Mouse (Mus musculus) heart, embryonic 10.5 days (tissue): Measurements from ENCODE around the gene Srp72. TPM values are rescaled to one million over a fixed set of nuclear protein-coding genes. Genes with fewer than 3 reads are reported as not detected.
A peak's percentile ranks its signal among the peaks of the same experiment; 100 is the strongest.

Experiments used
- DNase-seq: peaks from one replicate; pipeline ENCODE4 v3.0.0-alpha.2; 2017; ENCODE audit warnings: low spot score
- H3K27ac ChIP-seq: fragments of 300-500 bp; sonication (generic); 2 replicates; pipeline ENCODE4 v1.5.1; 2016; ENCODE audit warnings: mild to moderate bottlenecking
- H3K27me3 ChIP-seq: fragments of 300-500 bp; sonication (generic); 2 replicates; pipeline ENCODE4 v1.6.1; 2016; ENCODE audit warnings: mild to moderate bottlenecking; ENCODE audit not compliant: poor library complexity, insufficient read depth, severe bottlenecking
- H3K36me3 ChIP-seq: fragments of 300-500 bp; sonication (generic); 2 replicates; pipeline ENCODE4 v1.6.1; 2016; ENCODE audit warnings: mild to moderate bottlenecking, moderate library complexity
- H3K4me1 ChIP-seq: fragments of 300-500 bp; sonication (generic); 2 replicates; pipeline ENCODE4 v1.6.1; 2016; ENCODE audit warnings: mild to moderate bottlenecking
- H3K4me3 ChIP-seq: fragments of 300-500 bp; sonication (generic); 2 replicates; pipeline ENCODE4 v1.5.1; 2016; ENCODE audit warnings: mild to moderate bottlenecking, moderate library complexity
- H3K9me3 ChIP-seq: fragments of 300-500 bp; sonication (generic); 2 replicates; pipeline ENCODE4 v1.6.1; 2016; ENCODE audit warnings: mild to moderate bottlenecking, moderate library complexity
- WGBS: fragments of 180-500 bp; shearing (Covaris S2); methylation state at CpG from one replicate; pipeline ENCODE4 v1.1.7; 2016; 5-methylcytosine and 5-hydroxymethylcytosine counted together
- polyA plus RNA-seq: library from polyadenylated mRNA; unstranded; fragments of >200 nt; fragmentation: Nextera tagmentation; extraction: Ambion mirVana; gene quantifications from 2 replicates; pipeline ENCODE4 v1.2.1, GENCODE M21; 2016

Gene Srp72
- 53.2 and 69.3 TPM in 2 replicates for polyA plus RNA-seq

DNA sequence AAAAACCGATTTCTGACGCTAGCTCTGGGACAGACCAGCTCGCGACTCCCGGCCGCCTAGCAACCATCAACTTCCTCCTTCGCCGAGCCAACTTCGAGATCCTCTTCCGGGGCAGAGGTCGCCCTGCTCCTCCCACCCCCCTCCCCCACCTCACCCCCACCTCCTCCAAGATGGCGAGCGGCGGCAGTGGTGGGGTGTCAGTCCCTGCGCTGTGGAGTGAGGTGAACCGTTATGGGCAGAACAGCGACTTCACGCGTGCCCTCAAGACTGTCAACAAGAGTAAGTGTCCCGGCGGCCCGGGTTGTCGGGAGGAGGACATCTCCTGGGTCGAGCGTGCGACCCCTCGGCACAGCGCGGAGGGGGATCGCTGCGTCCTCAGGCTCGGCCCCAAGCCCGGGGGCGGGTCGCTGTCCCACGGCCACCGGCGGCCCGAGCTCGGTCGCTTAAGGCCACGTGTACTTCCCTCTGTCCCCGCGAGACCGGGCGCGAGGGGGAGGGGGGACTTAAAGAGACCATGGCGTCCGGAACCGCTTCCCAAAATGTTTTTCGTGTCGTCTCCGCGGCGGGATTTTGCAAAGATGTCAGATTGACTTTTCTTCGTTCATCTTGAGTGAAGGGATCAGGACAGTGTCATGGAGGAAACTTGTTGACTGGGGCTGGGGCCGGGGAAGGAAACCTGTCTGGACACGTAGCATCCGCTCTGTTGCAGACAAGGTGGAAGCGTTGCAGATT lies at the start of gene Srp72:
Gene Srp72, plus strand, starts transcription at position 130 of the 732 bp plus-strand sequence.
- peaks cover 40% of the 10 kb centered on the region for H3K36me3 ChIP-seq
- peak; percentile 95 for DNase-seq
- H3K27ac ChIP-seq: peak within 1 kb of the TSS; percentile 93
- no peaks in the 10 kb centered on the region for H3K27me3 ChIP-seq
- WGBS: under 1% methylated on average over 60 of the region's 60 CpGs
- H3K4me1 ChIP-seq: peaks cover 13% of the 10 kb centered on the region
- no peaks in the 10 kb centered on the region for H3K9me3 ChIP-seq
- peak within 1 kb of the TSS; percentile 87 for H3K4me3 ChIP-seq

DNA sequence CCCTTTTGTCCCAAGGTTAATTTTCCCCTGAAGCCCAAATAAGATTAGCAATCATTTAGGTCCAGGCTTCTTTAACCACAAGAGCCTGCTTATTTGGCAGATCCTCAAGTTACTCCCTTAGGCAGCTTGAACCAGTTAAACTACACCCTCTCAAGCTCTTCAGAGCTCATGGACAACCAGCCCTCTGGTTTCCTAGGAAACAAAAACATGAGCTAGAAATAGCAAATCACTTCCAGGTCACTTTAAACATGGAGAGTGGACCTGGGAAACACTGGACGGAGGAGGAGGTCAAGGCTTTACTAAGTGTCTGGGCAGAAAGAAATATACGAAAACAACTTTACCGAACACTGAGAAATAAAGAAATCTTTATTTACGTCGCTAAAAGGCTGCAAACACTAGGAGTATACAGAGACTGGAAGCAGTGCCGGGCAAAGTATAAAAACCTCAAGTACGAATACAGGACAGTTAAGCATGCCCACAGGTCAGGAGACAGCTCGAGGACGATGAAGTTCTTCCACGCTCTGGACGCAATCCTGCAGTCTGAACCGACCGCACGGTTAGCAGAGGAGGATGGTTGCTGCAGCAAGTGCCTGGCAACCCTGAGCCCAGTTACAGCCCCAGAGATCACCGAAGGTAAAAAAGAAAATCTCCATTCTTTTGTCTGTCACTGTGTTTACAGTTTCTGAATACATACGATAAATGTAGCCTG lies 46.2 kb upstream of the Srp72 start:
- WGBS: 53% methylated on average over 16 of the region's 16 CpGs
- DNase-seq: peak; percentile 73
- Histone ChIP-seq H3K4me1 (peaks cover 25% of the 10 kb centered on the region), H3K9me3 (no peaks in the 10 kb centered on the region), H3K27ac (peak overlapping the region; percentile 80), H3K4me3 (peak overlapping the region; percentile 22; the same call in 1 of the 2 replicates), H3K27me3 (no peaks in the 10 kb centered on the region), H3K36me3 (peaks cover 37% of the 10 kb centered on the region)

DNA sequence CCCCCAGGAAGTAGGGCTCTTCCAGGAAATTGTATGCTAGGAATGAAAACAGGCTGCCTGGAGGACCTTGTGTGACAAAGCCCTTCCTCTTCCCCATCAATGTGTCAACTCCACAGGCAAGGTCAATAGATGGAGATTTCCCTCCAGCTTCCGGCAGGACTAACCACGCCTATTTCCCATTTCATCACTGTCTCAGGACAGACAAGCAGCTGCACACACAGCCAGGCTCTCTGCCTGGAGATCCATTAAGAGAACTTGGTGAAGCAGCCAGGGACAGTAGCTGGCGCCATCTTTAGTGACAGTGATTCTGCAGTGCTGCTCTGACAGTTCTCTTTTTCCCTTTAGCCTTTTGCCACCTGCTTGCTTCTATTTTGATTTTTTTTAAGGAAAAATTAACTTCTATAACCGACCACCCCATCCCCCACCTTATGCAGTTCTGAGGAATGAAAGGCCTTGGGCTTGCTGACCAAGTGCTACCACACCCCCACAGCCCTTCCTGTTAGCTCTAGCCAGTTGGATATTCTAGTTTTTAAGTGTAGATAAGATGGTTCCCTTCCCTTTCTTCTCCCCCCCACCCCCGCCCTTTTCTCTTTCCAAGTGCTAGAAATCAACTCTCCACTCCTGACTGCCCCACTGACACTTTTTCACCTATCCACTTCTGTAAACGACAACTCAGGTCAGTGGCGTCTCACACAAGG lies 45.2 kb upstream of the Srp72 start:
- Histone ChIP-seq H3K4me1 (peaks cover 25% of the 10 kb centered on the region), H3K27me3 (no peaks in the 10 kb centered on the region), H3K36me3 (peaks cover 26% of the 10 kb centered on the region), H3K4me3 (no peak overlapping the region), H3K9me3 (no peaks in the 10 kb centered on the region), H3K27ac (peak overlapping the region; percentile 80; the same call in 1 of the 2 replicates)
- 52% methylated on average over 7 of the region's 7 CpGs for WGBS
- peak; percentile 79 for DNase-seq

DNA sequence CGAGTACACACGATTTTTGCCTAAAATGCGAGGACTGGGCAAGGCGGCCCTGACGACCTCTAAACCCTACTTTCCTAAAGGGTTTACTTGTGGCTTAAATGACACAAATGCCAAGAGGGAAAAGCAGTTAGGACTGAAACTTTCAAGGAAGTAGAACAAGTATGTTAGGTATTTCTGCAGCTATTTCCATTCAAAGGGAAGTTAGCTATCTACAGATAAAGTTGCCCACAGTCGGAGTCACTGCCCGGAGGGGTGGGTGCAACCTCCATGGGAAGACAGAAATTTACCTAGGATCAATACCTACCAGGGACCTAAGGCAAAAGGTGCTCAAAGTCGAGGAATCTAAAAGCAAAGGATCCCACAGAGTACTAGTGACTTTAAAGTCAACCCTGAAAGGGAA lies 34.8 kb upstream of the Srp72 start:
- H3K4me1 ChIP-seq: peaks cover 6% of the 10 kb centered on the region; the same call in 1 of the 2 replicates
- H3K27ac ChIP-seq: no peak overlapping the region
- 78% methylated on average over 8 of the region's 8 CpGs for WGBS
- H3K36me3 ChIP-seq: peaks cover 20% of the 10 kb centered on the region
- H3K9me3 ChIP-seq: no peaks in the 10 kb centered on the region
- DNase-seq: no peak
- no peak overlapping the region for H3K4me3 ChIP-seq
- no peaks in the 10 kb centered on the region for H3K27me3 ChIP-seq

DNA sequence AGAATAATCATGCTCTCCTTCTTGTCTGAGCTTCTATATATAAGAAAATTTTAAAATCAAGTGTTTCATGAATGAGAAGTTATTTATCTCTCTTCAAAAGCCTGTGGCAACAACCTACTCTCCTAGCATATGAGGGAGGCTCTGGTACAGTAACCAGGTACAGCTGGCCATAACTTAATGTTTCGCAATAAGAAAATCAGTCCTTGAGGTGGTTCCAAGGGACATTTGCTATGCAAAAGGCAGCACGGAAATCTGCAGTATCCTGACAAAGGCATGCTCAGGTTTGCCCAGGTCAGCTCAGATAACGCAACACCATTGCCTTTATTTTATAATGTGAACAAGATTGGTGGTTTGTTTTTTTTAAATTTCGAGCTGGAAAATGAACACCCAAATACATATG lies 32.5 kb upstream of the Srp72 start:
- Histone ChIP-seq H3K27ac (no peak overlapping the region), H3K4me1 (peaks cover 21% of the 10 kb centered on the region), H3K27me3 (no peaks in the 10 kb centered on the region), H3K36me3 (peaks cover 20% of the 10 kb centered on the region), H3K9me3 (no peaks in the 10 kb centered on the region), H3K4me3 (no peak overlapping the region)
- WGBS: 87% methylated on average over 4 of the region's 4 CpGs
- DNase-seq: no peak

DNA sequence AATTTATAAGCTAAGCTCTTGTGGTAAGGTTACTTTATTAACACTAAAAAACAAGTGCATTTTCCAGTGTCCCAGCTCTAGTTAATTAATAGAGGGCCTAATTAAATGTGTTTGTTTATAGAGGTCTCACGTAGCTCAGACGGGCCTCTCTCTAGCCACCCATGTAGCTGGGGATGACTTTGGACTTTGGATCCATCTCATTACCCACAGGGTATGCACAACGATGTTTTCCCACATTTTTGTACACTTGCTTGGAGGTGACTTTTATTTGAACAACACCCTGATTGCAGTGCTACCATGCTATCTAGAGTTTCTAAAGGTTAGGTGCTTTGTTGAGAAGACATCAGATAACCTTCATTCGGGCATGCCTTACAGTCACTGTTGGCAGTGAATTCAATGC lies 32.0 kb upstream of the Srp72 start:
- no peak for DNase-seq
- Histone ChIP-seq H3K4me3 (no peak overlapping the region), H3K9me3 (no peaks in the 10 kb centered on the region), H3K27ac (no peak overlapping the region), H3K36me3 (peaks cover 20% of the 10 kb centered on the region), H3K4me1 (peaks cover 26% of the 10 kb centered on the region), H3K27me3 (no peaks in the 10 kb centered on the region)
- 88% methylated on average over 4 of the region's 4 CpGs for WGBS

DNA sequence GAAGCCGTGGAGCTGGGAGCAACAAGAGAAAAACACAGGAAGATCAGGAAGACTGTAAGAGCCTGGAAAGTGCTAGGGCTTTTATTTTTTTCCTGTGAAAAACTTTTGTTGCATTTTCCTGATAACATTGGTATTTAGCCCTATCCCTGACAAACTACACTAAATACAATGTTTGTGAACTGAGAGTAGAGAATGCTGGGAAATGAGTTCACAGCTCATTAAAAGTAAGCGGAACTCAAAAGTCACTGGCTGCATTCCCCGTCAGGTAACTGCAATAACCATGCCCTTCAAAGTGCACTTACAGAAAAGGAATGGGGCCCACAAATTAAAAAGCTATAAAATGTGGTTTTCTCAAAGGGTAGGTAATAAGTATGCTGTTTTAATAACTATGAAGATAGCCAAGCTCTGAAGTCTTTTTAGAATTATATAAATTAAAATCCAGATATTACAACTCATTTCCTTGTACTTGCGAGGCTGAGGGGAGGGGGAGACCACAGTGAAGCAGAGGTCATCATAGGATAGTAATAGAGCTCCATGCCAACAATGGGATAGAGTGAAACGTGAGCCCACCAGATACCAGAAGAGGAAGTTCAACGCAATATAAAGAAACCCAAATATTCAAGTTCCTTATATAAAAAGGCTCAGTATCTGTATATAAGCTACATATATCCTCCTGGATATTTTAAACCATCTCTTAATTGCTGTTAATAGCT lies 29.4 kb upstream of the Srp72 start:
- Histone ChIP-seq H3K27ac (no peak overlapping the region), H3K4me1 (peaks cover 35% of the 10 kb centered on the region), H3K9me3 (no peaks in the 10 kb centered on the region), H3K4me3 (no peak overlapping the region), H3K27me3 (no peaks in the 10 kb centered on the region), H3K36me3 (peaks cover 18% of the 10 kb centered on the region)
- no peak for DNase-seq
- WGBS: 76% methylated on average over 6 of the region's 6 CpGs

DNA sequence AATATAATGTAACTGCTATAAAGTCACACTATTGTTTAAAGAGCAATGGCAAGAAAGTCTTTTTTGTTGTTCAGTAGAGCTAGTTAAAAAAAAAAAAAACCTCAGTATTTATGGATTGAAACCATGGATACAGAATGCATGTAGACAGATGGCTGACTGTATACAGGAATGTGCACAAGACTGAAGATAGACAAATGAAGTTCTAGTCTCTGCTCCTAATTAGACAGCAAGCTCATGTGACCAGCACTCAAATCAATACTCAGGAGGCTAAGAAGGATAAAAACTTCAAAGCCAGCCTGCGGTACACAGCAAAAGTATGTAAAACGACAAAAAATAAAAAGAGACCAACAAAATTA lies 28.8 kb upstream of the Srp72 start:
- WGBS: 88% methylated on average over 2 of the region's 2 CpGs
- H3K9me3 ChIP-seq: no peaks in the 10 kb centered on the region
- DNase-seq: no peak
- H3K4me1 ChIP-seq: peaks cover 35% of the 10 kb centered on the region
- H3K36me3 ChIP-seq: peaks cover 15% of the 10 kb centered on the region
- H3K27me3 ChIP-seq: no peaks in the 10 kb centered on the region
- no peak overlapping the region for H3K27ac ChIP-seq
- no peak overlapping the region for H3K4me3 ChIP-seq

DNA sequence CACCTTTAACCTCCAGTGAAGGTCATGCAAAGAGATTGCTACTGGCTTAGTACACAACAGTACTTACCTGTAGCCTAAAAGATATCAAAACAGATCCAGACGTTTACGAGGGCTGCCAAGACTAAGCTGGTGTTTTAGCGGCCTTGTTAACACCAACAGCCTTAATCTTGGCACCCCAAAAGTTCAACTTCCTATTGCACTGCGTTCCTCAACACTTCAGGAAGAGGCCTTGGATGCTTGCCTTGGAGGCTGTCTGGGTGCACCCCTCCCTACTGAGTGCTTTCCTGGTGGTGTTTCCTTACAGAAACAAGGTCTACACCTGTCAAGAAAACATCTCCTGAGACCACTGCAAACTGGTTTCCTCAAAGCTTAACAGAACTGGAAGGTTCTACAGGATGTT lies 27.3 kb upstream of the Srp72 start:
- peaks cover 13% of the 10 kb centered on the region for H3K36me3 ChIP-seq
- peaks cover 35% of the 10 kb centered on the region for H3K4me1 ChIP-seq
- no peaks in the 10 kb centered on the region for H3K9me3 ChIP-seq
- WGBS: 75% methylated on average over 4 of the region's 4 CpGs
- DNase-seq: no peak
- no peak overlapping the region; the same call in 1 of the 2 replicates for H3K4me3 ChIP-seq
- H3K27me3 ChIP-seq: no peaks in the 10 kb centered on the region
- H3K27ac ChIP-seq: peak overlapping the region; percentile 59

DNA sequence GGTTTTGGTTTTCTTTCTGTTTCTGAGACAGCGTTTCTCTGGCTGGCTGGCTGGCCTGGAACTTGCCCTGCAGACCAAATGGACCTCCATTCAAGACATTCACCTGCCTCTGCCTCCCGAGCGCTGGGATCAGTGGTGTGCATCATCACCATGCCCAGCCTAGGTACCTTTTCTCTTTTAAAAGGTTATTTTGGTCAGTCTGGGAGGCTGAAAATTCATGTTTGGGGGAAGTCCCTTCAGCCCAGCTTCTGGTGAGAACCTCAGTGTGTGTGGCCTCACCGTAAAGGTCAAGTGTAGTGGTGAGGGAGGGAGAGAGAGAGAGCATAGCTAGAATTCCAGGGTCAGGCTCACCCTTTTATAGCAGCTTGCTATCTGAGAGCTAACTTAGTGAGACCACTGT lies 26.7 kb upstream of the Srp72 start:
- DNase-seq: no peak
- H3K4me3 ChIP-seq: peak overlapping the region; percentile 22
- peaks cover 11% of the 10 kb centered on the region for H3K36me3 ChIP-seq
- no peaks in the 10 kb centered on the region for H3K27me3 ChIP-seq
- peak overlapping the region; percentile 59 for H3K27ac ChIP-seq
- peaks cover 39% of the 10 kb centered on the region for H3K4me1 ChIP-seq
- H3K9me3 ChIP-seq: no peaks in the 10 kb centered on the region
- 67% methylated on average over 4 of the region's 4 CpGs for WGBS

DNA sequence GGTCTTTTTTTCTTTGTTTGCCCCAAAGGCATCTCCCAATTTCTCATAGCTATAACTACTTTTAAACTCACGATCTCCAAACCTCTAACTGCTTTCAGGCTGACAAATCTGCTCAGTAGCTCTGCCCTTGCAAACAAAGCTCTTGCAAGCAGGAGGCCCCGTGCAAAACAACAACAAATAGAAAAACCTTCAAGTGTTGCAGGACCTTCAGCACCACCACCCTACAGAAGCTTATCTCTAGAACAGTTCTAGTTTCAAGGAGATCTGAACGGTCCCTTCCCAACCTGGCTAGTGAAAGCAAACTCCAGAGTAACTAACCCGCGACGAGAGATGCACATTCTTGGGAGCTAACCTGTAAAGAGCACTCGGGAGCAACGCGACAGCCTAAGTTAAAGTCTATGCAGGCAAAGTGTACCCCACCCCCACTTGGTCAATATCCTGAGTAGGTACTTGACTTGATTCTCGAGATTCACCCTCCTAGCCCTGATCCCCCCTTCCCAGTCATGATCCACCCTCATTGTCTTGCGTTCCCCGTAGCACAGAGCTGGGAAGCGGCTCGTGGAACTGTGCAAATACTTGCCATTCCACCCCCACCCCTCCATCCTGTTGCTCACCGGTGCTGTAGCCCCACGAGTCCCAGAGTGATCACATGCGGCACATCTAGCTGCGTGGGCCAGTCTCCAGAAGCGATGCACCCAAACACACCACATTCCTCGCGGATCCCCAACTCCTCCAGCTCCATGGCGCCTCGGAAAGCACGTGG lies 24.0 kb upstream of the Srp72 start:
- H3K27ac ChIP-seq: peak overlapping the region; percentile 93
- DNase-seq: peak; percentile 78
- H3K4me1 ChIP-seq: peaks cover 51% of the 10 kb centered on the region
- H3K4me3 ChIP-seq: peak overlapping the region; percentile 74
- no peaks in the 10 kb centered on the region for H3K27me3 ChIP-seq
- H3K36me3 ChIP-seq: peaks cover 23% of the 10 kb centered on the region
- H3K9me3 ChIP-seq: no peaks in the 10 kb centered on the region
- under 1% methylated on average over 24 of the region's 24 CpGs for whole genome bisulfite sequencing
